Mouse (Mus musculus) liver, embryonic 14.5 days (tissue): ENCODE measurements around the gene Trim17. TPM values are rescaled to one million over a fixed set of nuclear protein-coding genes. Genes with fewer than 3 reads are reported as not detected.
A peak's percentile ranks its signal among the peaks of the same experiment; 100 is the strongest.

ENCODE experiments used
- ATAC-seq: fragments of 200-750 bp; cut with Nextera tagmentation; 2 replicates; pipeline ENCODE4 v1.8.0; 2017; ENCODE audit warnings: moderate number of reproducible peaks, mild to moderate bottlenecking, moderate library complexity; ENCODE audit not compliant: insufficient read depth
- DNase-seq, 3 experiments: peaks; one replicate each; pipeline ENCODE4 v3.0.0-alpha.2; 2012 to 2013; ENCODE audit warnings: low read depth in 3 of 3, low spot score in 3 of 3
- H3K27ac ChIP-seq: fragments of 300-500 bp; sonication (generic); 2 replicates; pipeline ENCODE4 v1.5.1; 2014; ENCODE audit warnings: moderate library complexity, mild to moderate bottlenecking, control low read depth, inconsistent platforms
- H3K27me3 ChIP-seq: fragments of 300-500 bp; sonication (generic); 2 replicates; pipeline ENCODE4 v1.6.1; 2014; ENCODE audit warnings: mild to moderate bottlenecking, low read length, moderate library complexity; ENCODE audit not compliant: control insufficient read depth, insufficient read depth
- H3K36me3 ChIP-seq: fragments of 300-500 bp; sonication (generic); replicated peaks from 2 replicates; pipeline ENCODE4 v1.6.1; 2014; ENCODE audit warnings: low read depth; ENCODE audit not compliant: control insufficient read depth, insufficient read depth
- H3K4me1 ChIP-seq, 2 experiments: fragments of 200-500 bp in 1 of 2; fragments of 300-500 bp in 1 of 2; sonication (generic) in 1 of 2; replicated peaks; 2 replicates each; pipeline ENCODE4 v1.6.1; 2012 to 2014; ENCODE audit warnings: antibody characterized with exemption in 1 of 2, inconsistent platforms in 1 of 2, low read length in 1 of 2; ENCODE audit not compliant: control insufficient read depth in 2 of 2, insufficient read depth in 2 of 2
- H3K4me2 ChIP-seq: fragments of 300-500 bp; sonication (generic); 2 replicates; pipeline ENCODE4 v1.6.1; 2014; ENCODE audit warnings: low read depth, mild to moderate bottlenecking, control low read depth, moderate library complexity
- H3K4me3 ChIP-seq, 2 experiments: fragments of 200-500 bp in 1 of 2; fragments of 300-500 bp in 1 of 2; sonication (generic) in 1 of 2; 2 replicates each; pipeline ENCODE4 v1.5.1; 2012 to 2014; ENCODE audit warnings: low read depth in 2 of 2, low read length in 2 of 2, mild to moderate bottlenecking in 2 of 2, control low read depth in 1 of 2, inconsistent platforms in 1 of 2, moderate library complexity in 1 of 2; ENCODE audit not compliant: insufficient read depth in 1 of 2
- H3K9ac ChIP-seq: fragments of 300-500 bp; sonication (generic); replicated peaks from 2 replicates; pipeline ENCODE4 v1.6.1; 2014; ENCODE audit warnings: mild to moderate bottlenecking, control low read depth, moderate library complexity
- H3K9me3 ChIP-seq: fragments of 300-500 bp; sonication (generic); 2 replicates; pipeline ENCODE4 v1.6.1; 2016; ENCODE audit warnings: low read length, mixed read lengths; ENCODE audit not compliant: control insufficient read depth
- CTCF ChIP-seq: IDR thresholded peaks from 2 replicates; pipeline ENCODE4 v1.5.1; 2016; ENCODE audit warnings: antibody characterized with exemption, low read depth, control low read depth
- EP300 ChIP-seq: IDR thresholded peaks from 2 replicates; pipeline ENCODE4 v1.6.1; 2016; ENCODE audit warnings: antibody characterized with exemption, low read depth
- WGBS: fragments of 180-500 bp; shearing (Covaris S2); extraction: QIAGEN DNeasy Blood & Tissue Kit; methylation state at CpG from one replicate; pipeline ENCODE4 v1.1.7; 2014; ENCODE audit not compliant: insufficient replicate concordance; 5-methylcytosine and 5-hydroxymethylcytosine counted together
- polyA plus RNA-seq, 2 experiments: library from polyadenylated mRNA; depleted of rRNA in 1 of 2; stranded (reverse) in 1 of 2; unstranded in 1 of 2; fragments of >200 nt; fragmentation: Nextera tagmentation in 1 of 2; extraction: Ambion mirVana in 1 of 2; gene quantifications; 2 replicates each; pipeline versions ENCODE4 v1.2.1 to v1.2.3; 2012 to 2014

Trim17 gene
- polyA plus RNA-seq, 2 experiments: 0.06 to 0.14 TPM

DNA sequence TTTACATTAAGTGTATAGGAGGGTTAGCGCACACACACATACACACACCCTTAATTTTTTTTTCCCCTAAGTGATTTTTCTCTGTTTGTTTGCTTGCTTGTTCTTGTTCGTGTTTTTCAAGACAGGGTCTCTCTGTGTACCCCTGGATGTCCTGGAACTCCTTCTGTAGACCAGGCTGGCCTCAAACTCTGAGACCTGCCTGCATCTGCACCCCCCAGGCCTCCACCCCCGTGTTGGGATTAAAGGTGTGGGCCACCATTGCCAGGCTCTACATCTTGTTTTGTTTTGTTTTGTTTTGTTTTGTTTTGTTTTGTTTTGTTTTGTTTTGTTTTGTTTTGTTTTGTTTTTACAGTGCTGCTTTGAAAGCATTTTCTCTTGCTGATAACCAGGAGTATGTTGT lies 7.2 kb upstream of the Trim17 start:
- TF ChIP-seq CTCF (no peak), EP300 (no peak)
- ATAC-seq (no peak), DNase-seq (no peak)
- no peak overlapping the region for H3K9ac ChIP-seq
- no peaks in the 10 kb centered on the region for H3K36me3 ChIP-seq
- H3K4me2 ChIP-seq: no peak overlapping the region
- peaks cover 8 to 21% of the 10 kb centered on the region in 2 experiments for H3K4me1 ChIP-seq
- peaks cover 50% of the 10 kb centered on the region for H3K27me3 ChIP-seq
- no peaks in the 10 kb centered on the region for H3K9me3 ChIP-seq
- H3K4me3 ChIP-seq: no peak overlapping the region
- 62% methylated on average over 3 of the region's 3 CpGs for WGBS
- H3K27ac ChIP-seq: no peak overlapping the region

DNA sequence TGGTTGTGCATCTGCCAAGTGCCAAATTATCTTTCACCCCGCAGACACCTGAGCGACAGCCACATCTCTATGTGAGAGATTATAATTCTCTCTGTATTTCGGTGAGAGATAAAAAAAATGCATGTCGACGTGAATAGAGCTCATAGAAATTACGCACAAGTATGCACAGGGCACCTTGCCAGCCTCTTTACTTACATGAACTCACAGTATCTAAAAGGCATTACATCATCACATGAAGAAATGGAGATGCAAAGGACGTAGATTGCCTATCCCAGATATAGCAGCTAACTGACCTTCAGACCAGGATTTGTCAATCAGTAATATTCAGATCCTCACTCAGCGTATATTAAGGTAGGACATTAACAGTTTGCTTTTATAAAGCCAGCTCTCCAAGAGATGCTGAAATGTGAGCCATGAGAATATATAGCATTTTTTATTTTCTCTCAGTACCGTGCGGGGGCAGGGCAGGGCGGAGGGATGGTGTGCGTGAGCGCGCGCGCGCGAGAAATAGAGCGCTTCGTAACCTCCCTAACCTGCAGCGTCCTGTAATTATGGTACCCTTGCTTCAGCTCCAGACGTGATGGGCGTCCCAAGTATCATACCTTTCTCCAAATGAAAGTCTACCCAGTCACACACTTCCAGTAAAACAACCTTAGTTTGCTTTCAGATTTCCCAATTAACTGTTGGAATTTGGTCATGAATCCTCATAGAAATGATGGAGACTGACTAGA lies 6.5 kb upstream of the Trim17 start:
- Histone ChIP-seq H3K27ac (peak overlapping the region; percentile 44), H3K27me3 (peaks cover 50% of the 10 kb centered on the region), H3K4me2 (peak overlapping the region; percentile 76), H3K4me1 (peaks cover 10 to 24% of the 10 kb centered on the region in 2 experiments), H3K9ac (peak overlapping the region; percentile 51), H3K9me3 (no peaks in the 10 kb centered on the region), H3K36me3 (no peaks in the 10 kb centered on the region), H3K4me3 (peak overlapping the region; percentile 57 to 70)
- ATAC-seq (peak; percentile 55; the same call in 1 of the 2 replicates), DNase-seq (no peak)
- WGBS: 16% methylated on average over 23 of the region's 23 CpGs
- TF ChIP-seq EP300 (no peak; the same call in 1 of the 2 replicates), CTCF (no peak)

DNA sequence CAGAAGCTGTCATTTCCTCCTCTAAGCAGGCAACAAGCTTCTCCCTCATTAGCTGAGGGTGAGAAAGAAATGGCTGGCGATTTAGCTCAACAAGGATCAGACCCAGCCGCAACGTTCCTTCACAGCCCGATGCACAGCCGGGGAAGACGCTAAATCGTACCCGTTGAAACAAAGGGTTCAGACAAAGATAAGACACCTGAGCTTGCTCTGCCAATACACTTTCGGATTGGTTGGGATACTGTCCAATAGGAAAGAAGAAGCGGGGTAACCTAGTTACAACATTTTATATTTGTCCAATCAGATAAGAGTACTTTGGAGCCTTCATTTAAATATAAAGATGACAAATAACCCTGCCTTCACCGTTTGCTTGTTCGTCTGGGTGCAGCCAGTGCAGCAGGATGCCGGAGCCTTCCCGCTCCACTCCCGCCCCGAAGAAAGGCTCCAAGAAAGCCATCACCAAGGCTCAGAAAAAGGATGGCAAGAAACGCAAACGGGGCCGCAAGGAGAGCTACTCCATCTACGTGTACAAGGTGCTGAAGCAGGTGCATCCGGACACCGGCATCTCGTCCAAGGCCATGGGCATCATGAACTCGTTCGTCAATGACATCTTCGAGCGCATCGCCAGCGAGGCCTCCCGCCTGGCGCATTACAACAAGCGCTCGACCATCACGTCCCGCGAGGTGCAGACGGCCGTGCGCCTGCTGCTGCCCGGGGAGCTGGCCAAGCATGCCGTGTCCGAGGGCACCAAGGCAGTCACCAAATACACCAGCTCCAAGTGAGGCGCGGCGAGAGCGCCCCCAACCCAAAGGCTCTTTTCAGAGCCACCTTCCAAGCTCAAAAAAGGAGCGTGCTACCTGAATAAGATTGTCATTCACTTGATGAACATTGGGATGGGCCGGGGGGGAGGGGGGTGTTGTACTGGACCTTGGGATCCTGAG lies 5.7 kb upstream of the Trim17 start, which contains the start of gene Hist3h2ba:
Gene Hist3h2ba (plus strand): TSS at position 379 of the 938 bp plus-strand sequence.
- ATAC-seq: peak; percentile 80

DNA sequence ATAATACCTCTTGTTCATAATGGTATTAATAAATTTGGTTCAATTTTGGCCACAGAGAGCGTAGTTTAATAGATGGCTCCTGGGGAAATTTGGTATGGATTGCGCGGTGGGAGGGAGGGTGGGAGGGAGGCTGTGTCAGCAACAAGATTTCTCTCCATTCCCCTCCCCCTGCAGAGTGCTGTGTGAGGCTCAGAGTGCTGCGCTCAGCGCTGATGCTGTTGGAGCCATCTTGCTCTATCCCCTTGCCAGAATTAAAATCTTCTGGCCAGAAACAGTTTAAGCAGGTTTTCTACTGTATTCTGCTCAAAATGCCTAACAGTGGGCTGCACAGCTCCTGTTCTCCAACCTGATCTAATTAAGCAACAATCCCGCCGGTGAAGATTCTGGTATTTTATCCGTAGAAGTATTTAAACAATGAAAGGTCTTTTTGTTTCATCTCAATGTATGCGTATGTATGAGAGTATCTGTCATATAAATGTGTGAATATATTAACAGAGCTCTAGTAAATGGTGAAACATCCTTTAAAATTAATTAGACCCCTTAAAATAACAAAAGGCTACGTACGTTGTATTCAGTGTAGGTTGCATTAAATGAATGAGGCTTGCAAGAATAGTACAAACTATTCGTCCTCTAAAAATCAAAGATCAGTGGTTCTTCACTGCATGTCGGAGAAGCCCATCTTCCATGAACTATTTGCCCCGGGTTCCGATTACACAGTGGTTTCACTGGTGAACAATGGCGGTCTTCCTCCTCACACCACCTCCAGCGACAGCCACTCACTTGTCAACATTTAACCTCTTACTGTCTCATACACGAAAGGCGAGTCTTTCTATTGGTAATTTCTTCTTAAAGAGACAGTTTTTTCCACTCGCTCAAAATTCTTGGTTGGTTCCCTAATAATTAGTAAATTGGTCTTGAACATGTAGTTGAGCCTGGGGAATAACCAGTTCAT lies 4.7 kb upstream of the Trim17 start:
- no peaks in the 10 kb centered on the region for H3K9me3 ChIP-seq
- peak overlapping the region; percentile 57 to 70 for H3K4me3 ChIP-seq
- no peaks in the 10 kb centered on the region for H3K36me3 ChIP-seq
- DNase-seq: no peak
- peak overlapping the region; percentile 76 for H3K4me2 ChIP-seq
- peak overlapping the region; percentile 74 for H3K9ac ChIP-seq
- no peak for ATAC-seq
- H3K27ac ChIP-seq: peak overlapping the region; percentile 63
- no peak for TF ChIP-seq CTCF
- no peak for TF ChIP-seq EP300
- WGBS: 22% methylated on average over 20 of the region's 20 CpGs
- peaks cover 40% of the 10 kb centered on the region for H3K27me3 ChIP-seq
- H3K4me1 ChIP-seq: peaks cover 15 to 29% of the 10 kb centered on the region in 2 experiments

More for the DNA sequence above, 5.7 kb upstream of the Trim17 start, which contains the start of gene Hist3h2ba:
- DNase-seq: peak in 2 of 3 experiments; percentile 41 to 80
- peaks cover 15 to 29% of the 10 kb centered on the region in 2 experiments for H3K4me1 ChIP-seq
- under 1% methylated on average over 48 of the region's 48 CpGs for WGBS
- TF ChIP-seq CTCF: no peak
- TF ChIP-seq EP300: no peak; the same call in 1 of the 2 replicates
- H3K9me3 ChIP-seq: no peaks in the 10 kb centered on the region
- H3K4me3 ChIP-seq: peak within 1 kb of the TSS; percentile 57 to 70
- peak within 1 kb of the TSS; percentile 76 for H3K4me2 ChIP-seq
- H3K27ac ChIP-seq: peak within 1 kb of the TSS; percentile 63
- peaks cover 45% of the 10 kb centered on the region for H3K27me3 ChIP-seq
- peak within 1 kb of the TSS; percentile 74 for H3K9ac ChIP-seq
- H3K36me3 ChIP-seq: no peaks in the 10 kb centered on the region
